Mouse (Mus musculus) spleen, postnatal 14 days (tissue): Measurements from ENCODE around the gene Papss1.

Source experiments
- DNase-seq, 2 experiments: peaks; one replicate each; pipeline ENCODE4 v3.0.0; 2021 to 2022; ENCODE audit warnings: low spot score in 2 of 2

The Papss1 gene

DNA sequence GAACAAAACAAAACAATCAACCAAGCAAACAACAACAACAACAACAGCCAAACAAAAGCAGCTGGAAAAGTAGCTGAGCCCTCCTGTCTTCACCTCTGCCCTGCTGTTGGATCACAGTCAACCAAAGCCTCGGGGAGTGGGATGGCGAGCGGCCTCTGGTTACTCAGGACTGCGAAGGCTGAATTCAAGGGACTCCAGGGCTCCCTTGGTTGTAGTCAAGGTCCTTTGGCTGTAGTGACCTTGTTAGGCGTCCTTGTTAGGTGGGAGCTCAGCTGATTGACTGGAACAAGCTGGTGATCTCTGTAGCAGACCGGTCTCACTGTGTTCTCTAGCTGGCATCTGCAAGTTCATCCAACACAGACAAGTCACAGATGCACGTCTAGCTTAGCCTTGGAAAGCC lies 16.5 kb downstream of the Papss1 start:
- DNase-seq, result no peak

- DNase-seq, result no peak
Measured at GRCm38 (mm10) chr3:131586818-131587217, 22.2 kb downstream of the Papss1 start.

- DNase-seq, result no peak
Measured at GRCm38 (mm10) chr3:131587959-131588358, 23.4 kb downstream of the Papss1 start.

GRCm38 (mm10) chr3:131593143-131593798 lies 28.7 kb downstream of the Papss1 start:
- DNase-seq, result no peak

GRCm38 (mm10) chr3:131594361-131594760 lies 29.8 kb downstream of the Papss1 start:
- no peak for DNase-seq

DNA sequence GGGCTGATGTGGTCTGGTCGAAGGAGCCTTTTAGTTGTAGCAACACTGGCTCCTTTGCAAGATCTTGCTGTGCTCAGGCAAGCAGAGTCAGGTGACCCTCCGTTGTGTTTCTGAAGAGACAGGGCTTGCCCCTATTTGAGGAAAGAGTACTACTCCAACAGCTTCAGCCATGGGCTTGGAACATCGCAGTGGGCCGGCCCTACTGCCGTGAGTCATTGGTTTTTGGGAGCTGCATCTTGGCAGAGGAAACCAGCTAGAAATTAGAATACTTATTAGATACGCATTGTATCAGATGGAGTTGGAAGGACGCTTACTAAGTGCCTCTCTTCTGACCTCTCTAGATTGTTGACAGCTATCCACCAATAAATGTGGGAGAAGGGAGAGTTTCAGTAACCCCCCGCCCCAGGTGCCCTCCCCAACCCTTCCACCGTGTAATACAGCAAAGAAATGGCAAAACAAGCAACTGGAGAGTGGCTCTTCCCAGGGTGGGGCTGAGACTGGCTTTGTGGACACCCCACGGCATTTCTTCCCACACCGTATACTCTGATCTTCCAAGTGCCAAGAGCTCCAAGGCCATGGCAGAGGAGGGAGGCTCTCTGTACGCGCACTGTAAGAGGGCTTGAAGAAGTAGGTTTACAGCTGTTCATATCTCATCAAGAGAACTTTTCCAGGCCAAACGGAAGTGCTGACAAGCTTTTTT lies 31.1 kb downstream of the Papss1 start:
- DNase-seq, result no peak

DNA sequence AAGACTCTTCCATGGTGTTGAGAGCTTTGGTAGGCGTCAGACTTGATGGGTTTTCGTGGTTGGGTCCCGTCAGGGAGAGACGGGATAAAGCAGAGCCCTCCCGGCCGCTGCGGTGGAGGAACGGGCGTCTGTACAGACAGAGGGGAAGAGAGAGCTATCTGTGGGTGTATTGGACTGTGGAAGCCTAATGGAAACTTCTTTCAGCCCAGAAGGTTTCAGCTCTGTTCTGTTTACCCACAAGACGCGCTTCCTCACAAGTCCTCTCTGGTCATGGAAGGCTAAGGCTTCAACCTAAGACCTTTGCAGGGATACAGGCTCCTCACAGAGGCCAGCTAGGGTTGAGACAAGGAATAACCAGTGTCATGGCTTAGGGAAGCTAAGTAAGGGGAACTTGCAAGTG lies 36.2 kb downstream of the Papss1 start:
- DNase-seq, result no peak

DNA sequence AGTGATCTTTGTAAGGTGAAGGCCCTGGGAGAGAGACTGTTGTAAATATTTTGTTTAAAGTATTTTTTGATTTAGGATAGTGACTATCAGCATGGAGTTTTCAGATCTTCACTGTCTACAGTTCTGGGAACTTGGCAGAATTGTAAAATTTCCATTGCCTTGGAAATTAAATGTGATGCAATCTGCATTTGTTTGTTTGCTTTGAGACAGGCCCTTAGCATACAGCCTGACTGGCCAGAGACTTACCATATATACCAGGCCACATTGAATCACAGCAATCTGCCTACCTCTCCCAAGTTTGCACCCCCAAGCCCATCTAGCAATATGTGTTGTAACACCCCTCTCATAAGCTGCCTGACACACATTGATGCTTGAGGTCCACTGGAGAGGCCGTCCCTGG lies 36.8 kb downstream of the Papss1 start:
- no peak for DNase-seq

DNA sequence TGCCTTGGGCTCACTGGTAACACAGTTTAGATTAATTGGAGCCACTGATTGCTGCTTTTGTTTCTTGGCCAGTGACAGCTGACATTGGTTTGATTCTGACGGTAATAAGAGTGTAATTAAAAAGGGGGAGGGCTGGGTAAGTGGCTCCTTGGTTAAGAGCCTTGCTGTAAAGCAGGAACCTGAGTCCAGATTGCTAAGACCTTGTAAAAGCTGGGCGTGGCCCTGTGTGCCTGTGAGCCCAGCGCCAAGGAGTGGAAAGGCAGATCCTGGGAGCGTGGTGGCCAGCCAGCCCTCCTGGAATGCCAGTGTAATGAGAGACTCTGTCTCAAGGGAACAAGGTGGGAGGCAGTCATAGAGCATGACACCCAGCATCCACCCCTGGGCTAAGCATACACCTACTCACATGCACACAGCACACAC lies 38.4 kb downstream of the Papss1 start:
- no peak for DNase-seq

DNA sequence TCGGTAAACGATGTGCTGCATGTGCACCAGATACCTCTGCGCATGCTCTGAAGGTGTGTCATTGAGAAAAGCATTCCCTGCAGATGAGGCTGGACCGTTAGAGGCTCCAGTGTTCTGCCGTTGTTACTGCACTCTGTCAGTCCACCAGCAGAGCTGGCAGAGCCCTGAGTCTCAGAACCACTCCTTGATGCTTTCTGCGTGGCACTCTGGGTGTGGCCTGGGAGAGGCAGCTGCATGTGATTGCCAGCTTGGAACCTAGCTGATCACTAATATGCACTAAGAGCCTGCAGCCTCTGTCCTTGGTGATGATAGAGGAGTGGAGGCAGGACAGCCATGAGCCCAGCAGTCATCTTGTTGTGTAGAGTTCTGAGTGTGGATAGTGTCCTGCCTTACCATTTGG lies 43.5 kb downstream of the Papss1 start:
- DNase-seq, result no peak

- no peak for DNase-seq
Measured at GRCm38 (mm10) chr3:131609651-131610050, 45.1 kb downstream of the Papss1 start.

- DNase-seq, result no peak
Measured at GRCm38 (mm10) chr3:131610595-131610994, 46.0 kb downstream of the Papss1 start.

- no peak for DNase-seq
Measured at GRCm38 (mm10) chr3:131612847-131613246, 48.3 kb downstream of the Papss1 start.

DNA sequence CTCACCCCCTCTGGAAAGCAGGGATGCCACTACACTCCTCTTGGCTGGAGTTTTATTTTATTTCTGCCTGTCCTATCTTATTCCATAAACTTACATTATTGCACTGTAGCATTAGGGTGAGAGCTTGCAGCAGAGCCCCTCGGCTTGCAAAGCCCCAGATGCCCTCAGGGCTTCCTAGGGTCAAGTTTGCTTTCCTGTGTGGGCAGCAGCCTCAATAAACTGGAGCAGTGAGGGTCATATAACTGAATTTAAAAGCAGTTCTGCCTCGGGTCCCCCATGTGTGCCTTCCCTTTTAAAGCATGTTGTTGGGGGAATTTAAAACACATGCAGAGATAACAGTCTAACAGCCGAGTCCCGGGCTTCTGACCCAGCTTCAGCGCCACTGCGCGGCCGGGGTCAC lies 49.5 kb downstream of the Papss1 start:
- no peak for DNase-seq

DNA sequence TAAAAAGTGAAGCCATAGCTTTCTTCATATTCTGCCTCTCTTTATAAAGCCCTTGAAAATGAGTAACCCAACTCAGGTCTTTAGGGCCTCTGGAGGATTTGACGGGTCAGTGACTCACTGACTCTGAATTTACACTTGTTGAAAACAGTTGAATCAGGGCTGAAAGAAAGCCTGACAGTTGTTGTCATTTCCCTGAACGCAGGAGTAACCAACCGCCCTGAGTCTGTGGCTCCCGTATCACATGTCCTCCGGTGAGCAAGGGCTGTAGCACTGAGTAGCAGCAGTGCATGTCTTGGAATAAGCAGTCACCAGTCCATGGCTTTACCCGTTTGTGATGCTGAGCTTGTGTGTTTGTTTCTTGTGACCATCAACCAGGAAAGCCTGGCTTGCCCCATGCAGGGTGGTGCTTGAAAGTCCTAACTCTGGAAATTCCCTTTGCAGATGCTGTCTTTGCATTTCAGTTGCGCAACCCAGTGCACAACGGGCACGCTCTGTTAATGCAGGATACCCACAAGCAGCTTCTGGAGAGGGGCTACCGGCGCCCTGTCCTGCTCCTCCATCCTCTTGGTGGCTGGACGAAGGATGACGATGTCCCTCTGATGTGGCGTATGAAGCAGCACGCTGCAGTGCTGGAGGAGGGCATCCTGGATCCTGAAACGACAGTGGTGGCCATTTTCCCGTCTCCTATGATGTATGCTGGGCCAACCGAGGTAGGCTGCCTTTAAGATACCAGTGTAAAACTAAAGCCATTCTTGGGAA lies 54.2 kb downstream of the Papss1 start:
- no peak for DNase-seq

DNA sequence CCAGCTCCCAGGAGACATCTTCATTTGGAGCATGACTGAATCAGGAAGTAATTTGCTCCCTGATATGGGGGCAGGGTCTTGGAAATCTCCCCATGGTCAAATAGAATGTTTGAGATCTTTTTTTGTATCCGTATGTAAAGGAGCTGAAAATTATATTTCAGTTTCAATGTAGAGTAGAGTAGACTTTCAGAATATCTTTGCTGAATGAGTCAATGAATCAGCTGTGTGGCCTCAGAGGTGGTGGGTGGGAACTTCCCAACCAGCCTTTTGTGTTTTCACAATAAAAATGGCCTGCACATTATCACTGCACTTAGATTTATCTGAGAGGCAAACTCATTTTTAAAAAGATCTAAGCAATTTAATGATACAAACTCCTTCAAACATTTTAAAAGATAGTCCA lies 58.6 kb downstream of the Papss1 start:
- no peak for DNase-seq

DNA sequence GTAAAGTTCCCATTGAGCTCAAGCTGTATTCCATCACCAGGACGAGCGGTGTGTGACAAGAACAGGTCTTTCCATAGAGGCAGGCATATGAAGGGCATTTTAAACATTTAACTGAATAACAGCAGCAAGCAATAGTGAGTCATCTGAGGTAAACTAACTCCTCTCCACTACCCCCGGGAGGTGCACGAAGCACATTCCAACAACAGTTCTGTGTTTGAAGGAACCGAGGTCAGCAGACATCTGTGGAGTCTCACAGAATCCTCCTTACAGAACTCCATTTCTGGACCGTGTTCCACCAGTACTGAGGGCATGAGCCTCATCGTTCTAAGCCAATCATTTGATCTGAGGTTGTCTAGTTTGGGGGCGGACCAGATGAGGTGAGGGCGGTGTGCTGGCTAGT lies 59.5 kb downstream of the Papss1 start:
- no peak for DNase-seq

DNA sequence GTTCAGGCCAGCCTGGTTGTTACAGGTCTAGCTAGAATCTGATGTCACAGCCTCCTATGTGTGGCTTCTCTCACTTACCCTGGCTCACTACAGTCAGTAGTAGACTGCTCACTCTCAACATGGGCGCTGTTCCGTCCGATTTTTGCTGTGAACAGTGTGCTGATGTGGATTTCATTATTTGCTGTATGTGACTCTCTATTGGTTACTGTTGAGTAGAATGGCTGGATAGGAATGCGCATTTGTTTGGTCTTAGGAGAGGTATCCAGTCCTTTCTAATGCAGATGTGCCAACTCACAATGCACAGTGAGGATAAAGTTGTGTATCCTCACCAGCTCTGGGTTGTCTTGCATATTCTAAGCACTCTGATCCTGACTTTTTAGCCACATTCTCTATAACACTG lies 62.9 kb downstream of the Papss1 start:
- no peak for DNase-seq

- DNase-seq, result no peak
Measured at GRCm38 (mm10) chr3:131628265-131628664, 63.7 kb downstream of the Papss1 start.

- DNase-seq, result no peak
Measured at GRCm38 (mm10) chr3:131628931-131629330, 64.4 kb downstream of the Papss1 start.

GRCm38 (mm10) chr3:131630407-131631317 lies 66.1 kb downstream of the Papss1 start:
- no peak for DNase-seq
